In genomic region chr2:26751916-26752315, GRCm38 (mm10) we compare ENCODE assay signal across 26 mouse cellular contexts.
"Had no signal": no experiment of that assay in that cellular context is flagged by ENCODE, and none has a peak within 500 bp of the region (broad histone marks: within the 10 kb centered on the region; RNA-seq: fewer than 3 reads in every experiment).

No protein-coding gene starts in this region.

- H3K27me3 ChIP-seq: embryonic facial prominence, embryonic 12.5 days; embryonic facial prominence, embryonic 13.5 days; embryonic facial prominence, embryonic 15.5 days; forebrain, embryonic 12.5 days; forebrain, embryonic 13.5 days; forebrain, embryonic 15.5 days had no signal

- H3K36me3 ChIP-seq: embryonic facial prominence, embryonic 10.5 days; embryonic facial prominence, embryonic 12.5 days; embryonic facial prominence, embryonic 13.5 days; embryonic facial prominence, embryonic 15.5 days; forebrain, embryonic 10.5 days; forebrain, embryonic 12.5 days; forebrain, embryonic 15.5 days had no signal

- H3K27ac ChIP-seq: embryonic facial prominence, embryonic 10.5 days; embryonic facial prominence, embryonic 12.5 days; embryonic facial prominence, embryonic 13.5 days; embryonic facial prominence, embryonic 15.5 days; forebrain, embryonic 10.5 days; forebrain, embryonic 12.5 days; forebrain, embryonic 13.5 days; forebrain, embryonic 15.5 days; gastrocnemius, adult 2 months; heart, adult 2 months had no signal

- H3K4me1 ChIP-seq: embryonic facial prominence, embryonic 10.5 days; embryonic facial prominence, embryonic 12.5 days; embryonic facial prominence, embryonic 13.5 days; embryonic facial prominence, embryonic 15.5 days; forebrain, embryonic 10.5 days; forebrain, embryonic 12.5 days; forebrain, embryonic 13.5 days; forebrain, embryonic 15.5 days had no signal

- H3K4me3 ChIP-seq: embryonic facial prominence, embryonic 10.5 days; embryonic facial prominence, embryonic 12.5 days; embryonic facial prominence, embryonic 13.5 days; embryonic facial prominence, embryonic 15.5 days; erythroblast, embryonic 14.5 days; forebrain, embryonic 10.5 days; forebrain, embryonic 12.5 days; forebrain, embryonic 13.5 days; forebrain, embryonic 15.5 days; gastrocnemius, adult 2 months; heart, adult 2 months had no signal

- H3K9me3 ChIP-seq: embryonic facial prominence, embryonic 10.5 days; embryonic facial prominence, embryonic 12.5 days; embryonic facial prominence, embryonic 13.5 days; embryonic facial prominence, embryonic 15.5 days; forebrain, embryonic 10.5 days; forebrain, embryonic 12.5 days; forebrain, embryonic 13.5 days; forebrain, embryonic 15.5 days had no signal

- DNase-seq: cerebellum, adult 8-10 months; cerebellum, adult 9-10 months; cerebellum, adult 9-11 months; cerebellum, postnatal 10 days; cerebellum, postnatal 14 days; cerebellum, postnatal 25 days; cerebellum, postnatal 36 days; embryo, embryonic 11 days; forebrain, postnatal 0 days; gastrocnemius, adult 2 months; gastrocnemius, postnatal 10 days; gastrocnemius, postnatal 14 days; gastrocnemius, postnatal 25 days; gastrocnemius, postnatal 36 days; heart, adult 11 months; heart, adult 18-20 months; heart, adult 2 months had no signal
